Mouse (Mus musculus): ENCODE measurements around the gene Cd81.

- TF ChIP-seq POLR2A (IDR thresholded peaks at IDR 0.05; ENCODE audit: borderline replicate concordance, extremely low read depth, insufficient read depth, insufficient read length, poor library complexity, severe bottlenecking) (no peak), CTCF (IDR thresholded peaks at IDR 0.05; ENCODE audit: borderline replicate concordance, extremely low read depth, insufficient read depth, insufficient read length) (no peak)
Measured at GRCm38 (mm10) chr7:143100759-143101158, 48.2 kb downstream of the Cd81 start.

Measured in brain, embryonic 14.5 days (tissue).